Mouse (Mus musculus) Muller cell, postnatal 12 days (primary cell): Measurements from ENCODE around the gene Etfb.
"Not testable (repeated sequence)": the region's sequence is repeated elsewhere in the genome, so short reads cannot be mapped to it uniquely, and the experiment has no call there.

ENCODE experiments used
- DNase-seq: peaks from one replicate; pipeline ENCODE4 v3.0.0-alpha.2; 2015; ENCODE audit errors: inconsistent ontology term

Gene Etfb

GRCm38 (mm10) chr7:43443917-43444293 is at the start of gene Etfb, which contains the start of gene Gm45233:
Gene Etfb (plus strand): TSS chr7:43444083.
Gene Gm45233 (plus strand): TSS chr7:43444128.
- DNase-seq: peak; percentile 98

DNA sequence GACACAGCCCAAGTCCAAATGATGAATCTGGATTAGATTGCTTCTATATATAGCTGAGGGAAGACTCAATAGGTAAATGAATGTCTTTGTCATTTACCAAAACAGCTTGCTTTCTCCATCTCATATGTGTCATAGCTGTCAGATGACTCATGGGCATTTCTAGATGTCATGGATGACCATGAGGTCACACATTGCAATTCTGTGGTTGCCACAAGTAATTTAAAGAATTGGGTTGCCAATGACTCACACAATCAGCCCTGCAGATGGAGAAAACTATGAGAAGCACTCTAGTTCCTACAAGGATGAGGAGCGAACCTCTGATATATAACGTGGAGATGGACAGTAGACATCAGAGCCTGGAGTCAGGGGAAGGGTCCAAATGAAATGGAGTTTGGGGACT is 44.4 kb upstream of the Etfb start:
- peak; percentile 77 for DNase-seq

DNA sequence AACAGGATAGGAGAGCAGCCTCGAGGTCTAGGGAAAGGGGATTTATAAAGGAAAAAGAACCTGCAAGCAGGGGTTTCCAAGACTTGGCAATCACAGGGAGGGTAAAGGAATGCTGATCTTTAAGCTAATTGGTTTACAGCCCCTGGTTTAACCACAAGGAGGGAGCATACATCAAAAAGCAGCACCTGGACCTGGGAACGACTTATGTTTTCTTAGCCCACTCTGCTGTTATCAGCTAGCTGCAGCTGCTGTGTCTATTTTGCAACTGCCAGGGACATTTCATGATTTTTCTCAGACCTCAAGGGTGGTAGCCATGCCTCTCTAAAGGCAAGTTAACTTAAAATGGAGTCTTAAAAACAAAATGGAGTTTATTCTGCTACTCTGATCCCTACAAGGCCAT is 41.2 kb upstream of the Etfb start:
- DNase-seq: no peak

GRCm38 (mm10) chr7:43407573-43407972 is 36.3 kb upstream of the Etfb start:
- DNase-seq: no peak

DNA sequence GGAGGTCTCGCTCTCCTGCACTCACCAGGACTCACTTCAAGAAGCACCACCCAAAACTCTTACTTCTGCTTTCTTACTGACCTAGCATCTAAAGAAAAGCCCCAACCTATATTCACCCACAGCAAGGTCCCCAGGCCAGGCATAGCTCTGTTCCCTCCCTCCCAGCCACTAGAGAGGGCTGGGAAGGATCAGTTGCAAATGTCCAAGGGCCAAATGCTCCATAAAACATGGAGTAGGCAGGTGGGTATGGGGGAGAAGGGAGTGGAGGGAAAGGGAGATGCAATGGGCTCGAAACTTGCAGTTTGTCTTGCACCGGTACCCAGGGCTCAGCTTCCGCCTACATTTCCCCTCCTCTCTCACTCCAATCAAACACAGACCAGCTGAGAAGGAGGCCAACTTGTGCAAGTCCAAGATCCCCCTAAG is 35.7 kb upstream of the Etfb start, which contains the start of gene Siglecg:
TSS of gene Siglecg (plus strand) at position 74 of the 423 bp plus-strand sequence.
- no peak for DNase-seq

DNA sequence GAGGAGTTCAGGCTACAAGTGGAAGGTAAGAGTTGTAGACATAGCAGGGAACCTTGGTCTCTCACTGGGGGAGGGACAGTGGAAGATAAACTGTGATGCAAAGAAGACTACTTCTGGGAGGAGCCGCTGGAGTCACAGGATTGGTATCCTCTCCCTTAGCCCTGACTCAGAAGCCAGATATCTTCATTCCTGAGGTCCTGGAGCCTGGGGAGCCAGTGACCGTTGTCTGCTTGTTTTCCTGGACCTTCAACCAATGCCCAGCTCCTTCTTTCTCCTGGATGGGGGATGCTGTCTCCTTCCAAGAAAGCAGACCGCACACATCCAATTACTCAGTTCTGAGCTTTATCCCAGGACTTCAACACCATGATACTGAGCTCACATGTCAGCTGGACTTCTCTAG is 34.8 kb upstream of the Etfb start:
- peak; percentile 40 for DNase-seq

DNA sequence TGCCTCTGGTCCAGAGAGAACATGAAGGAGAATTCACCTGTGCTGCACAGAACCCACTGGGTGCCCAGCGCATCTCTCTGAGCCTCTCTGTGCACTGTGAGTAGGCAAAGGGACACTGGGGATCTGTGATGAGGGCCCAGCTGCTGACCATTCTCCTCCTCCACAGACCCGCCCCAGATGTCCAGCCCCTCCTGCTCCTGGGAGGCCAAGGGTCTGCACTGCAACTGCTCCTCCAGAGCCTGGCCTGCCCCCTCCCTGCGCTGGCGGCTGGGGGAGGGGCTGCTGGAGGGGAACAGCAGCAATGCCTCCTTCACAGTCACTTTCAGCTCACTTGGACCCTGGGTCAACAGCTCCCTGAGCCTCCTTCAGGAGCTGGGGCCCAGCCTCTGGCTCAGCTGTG is 32.2 kb upstream of the Etfb start:
- not testable (repeated sequence) for DNase-seq

- DNase-seq: no peak
These were observed 26.6 kb upstream of the Etfb start for GRCm38 (mm10) chr7:43417298-43417697.

DNA sequence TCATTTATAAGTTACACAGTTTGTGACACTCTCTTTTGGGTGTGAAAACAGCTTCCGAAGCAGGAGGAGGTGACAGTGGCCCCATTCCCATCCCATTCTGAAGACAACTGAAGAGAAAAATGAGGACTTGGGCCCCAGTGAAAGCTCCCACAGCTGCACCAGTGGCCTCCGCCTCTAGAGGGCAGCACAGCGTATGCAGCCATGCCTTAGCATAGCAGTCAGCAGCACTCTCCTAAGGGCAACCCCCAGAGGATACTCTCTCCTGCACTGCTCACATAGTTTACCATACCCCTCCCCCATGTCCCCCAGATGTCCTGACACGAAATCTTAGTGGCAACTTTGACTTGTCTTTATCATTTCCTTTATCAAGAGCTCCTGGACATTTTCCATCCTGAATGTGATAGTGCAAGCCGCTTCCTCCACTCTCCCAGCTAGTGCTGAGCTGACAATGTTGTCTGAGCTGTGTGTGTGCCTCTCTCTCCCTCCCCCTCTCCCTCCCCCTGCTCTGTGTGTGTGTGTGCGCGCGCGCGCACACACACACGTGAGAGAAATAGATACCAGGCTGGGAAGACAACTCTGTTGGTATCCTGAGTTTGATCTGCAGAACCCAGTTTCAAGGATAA is 20.8 kb upstream of the Etfb start:
- DNase-seq: peak; percentile 72

DNA sequence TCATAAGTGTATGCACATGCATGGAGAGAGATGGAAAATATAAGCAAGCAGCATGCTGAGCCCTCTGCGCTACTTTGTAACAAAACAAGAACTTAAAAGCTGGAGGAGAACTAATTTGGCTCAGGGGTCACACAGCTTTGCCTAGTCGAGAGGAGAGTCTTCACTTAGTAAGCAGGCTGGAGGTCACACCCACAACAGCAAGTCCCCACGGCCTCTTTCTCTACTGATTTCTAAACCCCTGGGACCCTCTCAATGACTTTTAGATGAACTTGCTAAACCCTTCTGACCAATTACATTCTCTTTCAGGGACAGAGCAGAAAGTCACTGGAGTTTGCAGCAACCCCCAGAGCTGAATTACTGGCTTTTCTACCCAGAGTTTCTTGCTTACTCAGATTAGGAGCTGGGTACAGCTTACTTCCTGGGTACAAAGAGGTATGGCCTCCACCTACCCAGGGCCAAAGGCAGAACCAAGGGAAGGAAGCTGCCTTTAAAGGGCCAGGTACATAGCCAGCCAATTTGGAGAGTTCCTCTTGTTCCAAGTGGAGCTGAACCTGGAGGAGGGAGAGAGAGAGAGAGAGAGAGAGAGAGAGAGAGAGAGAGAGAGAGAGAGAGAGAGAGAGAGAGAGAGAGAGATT is 19.8 kb upstream of the Etfb start:
- no peak for DNase-seq

DNA sequence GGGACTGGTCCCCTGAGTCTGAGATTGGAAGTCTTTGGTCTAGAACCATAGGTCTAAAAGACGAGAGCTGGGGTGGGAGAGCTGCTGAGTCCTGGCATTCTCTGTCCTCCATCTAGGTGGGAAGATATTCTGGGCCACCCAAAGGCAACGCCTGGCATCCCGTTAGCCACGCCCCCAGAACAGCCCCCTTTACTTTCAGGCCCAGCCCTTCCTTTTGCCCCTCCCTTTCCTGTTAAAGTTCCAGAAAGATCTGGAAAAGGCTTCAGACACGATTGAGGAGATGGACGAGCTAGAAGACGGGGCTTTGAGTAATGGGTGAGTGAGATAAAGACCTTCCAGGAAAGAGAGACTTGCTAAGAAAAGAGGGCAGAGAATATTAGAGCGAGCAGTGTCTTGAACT is 16.5 kb upstream of the Etfb start, which contains the start of gene Lim2:
TSS of gene Lim2 (plus strand) at position 265 of the 400 bp plus-strand sequence.
- DNase-seq: no peak

DNA sequence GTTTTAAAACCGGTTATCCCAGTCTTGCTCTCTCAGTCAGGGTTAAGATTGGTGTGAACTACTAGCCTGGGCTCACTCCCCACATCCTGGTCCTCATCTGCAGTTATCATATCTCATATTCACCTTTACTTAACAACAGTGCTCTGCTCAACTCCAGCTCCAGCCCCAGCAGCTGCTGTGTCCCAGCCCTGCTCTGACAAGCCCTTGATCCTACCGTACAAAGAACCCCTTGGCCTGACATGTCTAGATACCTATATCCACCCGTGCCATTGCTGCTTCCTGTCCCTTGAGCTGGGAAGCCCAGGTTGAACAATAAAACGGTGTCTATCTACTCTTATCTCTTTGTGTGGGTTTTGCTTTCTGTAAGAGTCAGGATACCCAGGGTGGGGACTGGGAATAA is 14.4 kb upstream of the Etfb start:
- DNase-seq: no peak

DNA sequence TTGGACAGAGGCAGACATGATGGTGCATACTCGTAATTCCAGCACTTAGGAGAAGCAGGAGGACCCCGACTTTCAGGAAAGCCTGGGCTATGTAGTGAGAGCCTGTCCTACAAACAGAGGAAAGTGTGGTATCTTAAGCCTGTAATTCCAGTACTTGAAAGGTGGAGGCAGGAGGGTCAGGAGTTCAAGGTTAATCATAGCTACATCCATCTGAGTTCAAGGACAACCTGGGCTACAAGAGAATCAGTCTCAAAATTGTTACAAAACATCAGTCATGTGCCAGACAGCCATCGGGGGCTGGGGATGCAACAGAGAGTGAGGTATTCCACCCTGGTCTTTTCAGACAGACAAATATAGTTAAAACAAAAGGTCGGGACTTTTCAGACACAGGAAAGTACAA is 11.0 kb upstream of the Etfb start:
- no peak for DNase-seq

- DNase-seq: no peak
These were observed 9.2 kb upstream of the Etfb start for GRCm38 (mm10) chr7:43434676-43435075.

- DNase-seq: no peak
These were observed 7.3 kb upstream of the Etfb start, which contains the start of gene Nkg7 for GRCm38 (mm10) chr7:43436341-43437255. Gene Nkg7 (plus strand): TSS chr7:43437073.

DNA sequence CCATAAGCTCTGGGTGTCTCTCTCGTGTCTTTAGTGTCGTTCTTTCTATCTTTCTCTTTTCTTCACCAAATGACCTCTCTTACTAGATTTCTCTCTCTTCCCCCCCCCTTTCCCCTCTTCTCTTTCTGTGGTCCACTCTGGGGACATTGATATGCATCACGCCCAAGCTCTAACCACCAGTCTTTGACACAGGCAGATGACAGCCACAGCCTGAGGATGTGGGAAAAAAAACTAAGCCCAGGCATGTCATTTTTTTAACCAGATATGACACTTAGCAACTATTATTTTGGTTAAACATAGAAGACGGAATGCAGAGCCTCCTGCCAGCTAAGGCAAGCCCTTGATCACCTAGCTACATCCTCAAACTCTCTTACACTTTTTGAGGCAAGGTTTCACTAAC is 5.3 kb upstream of the Etfb start:
- no peak for DNase-seq

- no peak for DNase-seq
These were observed 3.4 kb upstream of the Etfb start, which contains the start of gene Cldnd2 for GRCm38 (mm10) chr7:43440482-43440881. Gene Cldnd2 (plus strand): TSS chr7:43440782.

DNA sequence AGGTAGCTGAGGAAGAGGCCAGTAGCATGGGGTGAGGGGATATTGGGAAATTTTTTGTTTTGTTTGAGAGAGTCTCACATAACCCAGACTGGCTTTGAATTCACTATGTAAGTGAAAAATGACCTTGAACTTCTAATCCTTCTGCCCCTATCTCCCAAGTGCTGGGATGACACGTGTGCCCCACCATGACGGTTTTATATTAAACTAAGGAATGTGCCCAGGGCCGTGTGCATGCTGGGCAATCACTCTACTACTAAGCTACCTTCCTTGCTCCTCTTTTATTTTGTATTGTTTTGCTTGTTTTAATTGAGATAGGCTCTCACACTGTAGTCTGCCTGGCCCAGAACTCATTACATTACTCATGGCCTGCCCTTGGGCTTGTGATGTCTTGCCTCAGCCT is 2.8 kb upstream of the Etfb start:
- no peak for DNase-seq

DNA sequence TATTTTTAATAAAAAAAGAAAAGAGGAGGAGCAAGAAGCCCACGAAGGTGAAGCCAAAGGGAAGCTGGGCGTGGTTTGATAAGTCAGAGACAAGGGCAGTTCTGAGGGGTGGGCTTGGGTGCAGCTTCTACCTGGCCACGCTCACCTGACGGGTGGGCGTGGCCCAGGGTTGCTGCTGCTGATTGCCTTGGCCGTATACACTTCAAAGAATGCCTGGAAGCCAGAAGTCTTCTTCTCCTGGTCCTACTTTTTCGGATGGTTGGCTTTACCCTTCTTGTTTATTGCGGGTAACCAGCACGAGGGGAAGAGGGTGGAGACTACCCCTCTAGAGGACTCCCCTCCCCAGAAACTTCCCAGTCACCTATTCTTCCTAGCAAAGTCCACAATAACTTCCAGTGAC is 1.2 kb upstream of the Etfb start:
- DNase-seq: no peak

GRCm38 (mm10) chr7:43443126-43443916 is 562 bp upstream of the Etfb start:
- peak; percentile 86 for DNase-seq

GRCm38 (mm10) chr7:43447801-43448200 is 3.9 kb downstream of the Etfb start:
- DNase-seq: no peak
